Mouse (Mus musculus): Measurements from ENCODE around the gene Olfr221. TPM values are rescaled to one million over a fixed set of nuclear protein-coding genes. Genes with fewer than 3 reads are reported as not detected.

Olfr221 gene
- polyA plus RNA-seq, 1 experiment, result 0.08 TPM

DNA sequence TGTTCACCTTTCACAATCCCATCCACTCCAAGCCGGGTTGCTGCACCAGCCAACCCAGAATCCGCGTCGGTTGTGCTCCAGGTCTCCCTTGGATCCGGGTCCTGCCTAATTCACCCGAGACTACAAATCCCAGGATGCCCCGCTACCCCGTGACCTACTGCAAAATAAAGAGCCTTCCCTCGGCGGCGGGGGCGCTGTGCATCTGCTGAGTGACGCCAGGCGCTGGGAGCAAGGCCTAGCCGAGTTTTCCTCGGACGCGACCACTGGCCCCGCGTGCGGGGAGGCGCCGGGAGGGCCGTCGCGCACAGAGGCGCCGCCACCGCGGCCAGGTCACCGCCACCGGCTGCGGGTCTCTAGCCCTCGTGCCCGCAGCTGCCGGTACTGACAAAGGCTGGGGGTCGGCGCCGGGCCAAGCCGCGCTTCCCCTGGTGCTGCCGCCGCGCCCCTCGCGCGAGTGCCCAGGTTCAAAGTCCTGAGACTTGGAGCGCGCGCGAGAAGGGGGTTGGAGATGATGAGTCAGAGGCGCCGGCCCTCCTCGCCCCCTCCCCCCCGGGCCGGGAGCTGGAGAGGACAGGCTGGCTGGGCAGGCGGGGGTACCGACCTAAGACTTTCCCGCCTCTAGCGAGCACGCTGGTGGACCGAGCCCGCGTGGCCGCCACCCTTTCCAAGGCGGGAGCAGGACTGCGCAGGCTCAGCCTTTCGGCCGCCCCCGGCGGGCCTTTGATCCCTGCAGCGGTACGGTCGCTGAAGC lies 22.5 kb downstream of the Olfr221 start:
- DNase-seq (ENCODE audit: extremely low spot score in 1 of 2, low spot score in 1 of 2), result peak; percentile 97 to 98

DNA sequence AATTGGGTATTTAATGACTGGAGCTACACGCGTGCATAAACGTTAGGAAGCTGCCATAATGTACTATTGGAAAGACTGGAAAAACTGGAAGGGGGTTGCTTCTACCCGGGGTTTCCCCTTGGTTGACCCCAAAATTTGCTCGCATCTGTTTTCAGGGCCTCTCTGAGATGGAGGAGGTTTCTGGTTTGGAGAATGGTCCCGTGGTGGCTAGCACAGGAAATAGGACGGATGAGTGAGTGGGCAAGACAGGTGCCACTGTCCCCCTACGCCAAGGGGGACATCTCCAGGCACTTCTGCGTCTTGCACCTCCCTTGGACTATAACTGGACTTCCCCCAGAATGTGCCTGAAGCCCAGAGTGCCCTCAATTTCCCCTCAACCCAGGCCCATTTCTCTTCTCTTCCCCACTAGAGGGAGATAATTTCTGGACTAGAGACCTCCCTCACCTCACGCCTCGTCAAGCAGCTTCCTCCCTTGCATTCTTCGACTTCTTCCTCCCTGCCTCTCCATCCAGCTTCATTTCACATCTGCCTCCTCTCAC lies 23.1 kb downstream of the Olfr221 start:
- DNase-seq (ENCODE audit: extremely low spot score in 1 of 2, low spot score in 1 of 2), result no peak

DNA sequence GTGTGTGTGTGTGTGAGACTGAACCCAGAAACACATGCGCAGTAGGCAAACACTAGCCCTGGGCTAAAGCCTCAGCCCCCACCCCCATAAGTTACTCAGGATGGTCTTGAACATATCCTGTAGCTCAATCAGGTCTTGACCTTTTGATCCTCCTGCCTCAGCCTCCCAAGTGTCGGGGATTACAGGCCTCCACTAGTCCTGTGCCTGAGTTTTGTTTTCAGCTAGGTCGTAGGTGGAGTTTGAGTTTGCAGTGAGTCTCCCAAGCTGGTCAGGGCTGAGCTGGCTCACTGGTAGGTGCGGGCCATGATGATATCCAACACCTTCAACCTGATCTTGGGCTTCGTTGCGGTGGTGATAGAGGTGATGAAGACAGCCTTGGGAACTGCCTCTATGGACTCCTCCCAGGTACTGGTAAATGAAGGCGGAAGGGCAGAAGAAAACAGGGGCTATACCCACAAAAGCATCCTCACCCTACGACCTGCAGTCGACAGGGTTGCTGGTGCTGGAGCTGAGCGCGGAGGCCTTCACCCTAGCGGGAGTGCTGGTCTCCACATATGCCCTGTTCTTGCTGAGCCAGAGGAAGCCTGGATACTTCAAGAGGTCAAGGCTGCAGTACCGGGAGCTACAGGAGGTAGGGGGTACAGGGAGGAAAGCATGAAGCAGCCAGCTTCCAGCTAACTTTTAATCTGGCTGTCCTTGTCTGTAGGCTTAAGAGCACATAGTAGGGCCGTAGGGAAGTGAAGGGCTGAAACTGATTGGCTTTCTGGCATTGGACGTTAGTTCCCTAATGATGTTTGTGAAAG lies 23.8 kb downstream of the Olfr221 start:
- no peak for DNase-seq (ENCODE audit: extremely low spot score in 1 of 2, low spot score in 1 of 2)

DNA sequence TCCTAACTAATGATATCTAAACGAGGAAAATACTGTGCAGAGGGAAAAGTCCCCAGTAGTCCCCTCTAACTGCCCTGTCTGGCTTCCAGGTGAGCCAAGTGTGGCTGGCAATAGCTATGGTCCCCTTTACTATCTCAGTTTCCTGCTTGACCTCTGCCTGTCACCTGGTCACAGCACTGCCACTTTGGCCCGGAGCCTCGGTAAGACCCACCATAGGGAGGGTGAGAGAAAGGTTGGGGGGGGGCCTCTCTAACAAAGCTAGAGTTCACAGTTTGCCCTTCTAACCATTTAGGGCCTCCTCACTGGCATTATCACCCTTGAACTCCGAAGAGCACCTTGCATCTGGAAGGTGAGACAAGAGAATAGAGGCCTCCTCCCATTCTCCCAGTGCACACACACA lies 24.6 kb downstream of the Olfr221 start:
- DNase-seq (ENCODE audit: extremely low spot score in 1 of 2, low spot score in 1 of 2), result no peak

DNA sequence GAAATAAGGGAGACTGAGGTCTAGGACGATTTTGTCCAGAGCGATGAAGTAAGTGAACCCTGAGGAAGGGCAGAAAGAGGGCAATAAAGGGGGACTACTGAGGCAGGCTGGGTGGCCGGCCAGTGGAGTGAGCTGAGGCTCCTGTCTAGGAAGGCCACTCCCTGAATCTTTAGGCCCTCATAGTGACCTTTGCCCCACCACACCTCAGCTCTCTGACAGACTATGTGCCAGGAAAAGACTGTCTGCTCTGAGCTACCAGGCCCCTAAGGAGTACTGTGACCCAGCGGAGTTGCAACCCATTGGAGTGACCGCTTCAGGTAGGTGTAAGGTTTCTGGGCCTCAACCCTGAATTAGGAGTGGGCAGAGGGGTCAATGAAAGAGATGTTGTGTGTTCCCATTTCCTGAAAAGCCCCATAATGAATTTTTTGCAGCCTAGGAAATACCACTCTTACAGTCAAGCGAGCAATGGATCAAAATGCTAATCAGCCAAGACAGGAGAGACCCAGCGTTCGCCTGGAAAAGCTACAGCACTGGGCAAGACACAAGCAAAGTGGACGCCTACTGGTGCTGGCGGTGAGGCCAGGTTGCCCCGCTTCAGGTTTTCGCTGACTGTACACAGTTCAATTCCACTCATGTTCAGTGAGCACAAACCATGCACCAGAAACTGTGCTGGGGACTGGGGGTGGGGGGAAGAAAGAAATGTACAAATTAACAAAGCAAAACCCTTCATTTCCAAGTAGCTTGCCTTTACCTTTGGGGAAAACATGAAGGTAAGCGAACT lies 25.4 kb downstream of the Olfr221 start:
- no peak for DNase-seq (ENCODE audit: extremely low spot score in 1 of 2, low spot score in 1 of 2)

DNA sequence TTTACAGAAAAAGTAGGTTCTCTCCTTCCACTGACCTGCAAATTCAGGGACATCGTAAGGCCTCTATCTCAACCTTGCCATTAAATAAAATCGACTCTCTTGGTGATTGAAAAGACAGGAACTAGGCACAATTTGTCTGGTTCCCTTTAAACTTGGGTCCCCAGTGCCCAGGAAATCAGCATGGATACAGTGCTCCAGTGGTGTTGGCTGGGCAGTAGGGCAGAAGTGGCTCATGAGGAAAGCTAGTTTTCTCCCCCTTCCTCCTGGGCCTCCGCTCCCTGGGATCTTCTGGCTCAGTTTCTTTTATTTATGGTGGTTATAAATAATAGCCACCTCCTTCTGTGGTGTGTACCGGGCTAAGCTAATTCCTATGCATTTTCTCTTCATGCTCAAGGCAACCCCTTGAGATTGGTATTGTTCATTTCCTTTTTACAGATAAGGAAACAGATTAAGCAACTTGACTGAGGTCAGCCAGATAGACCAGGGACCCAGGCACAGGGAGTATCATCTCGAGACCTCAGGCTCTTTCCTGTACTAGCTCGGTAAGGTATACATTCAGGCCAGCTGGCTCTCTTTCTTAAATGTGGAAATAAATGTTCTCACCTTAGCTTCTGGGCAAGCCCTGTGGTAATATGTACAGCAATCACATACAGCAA lies 26.7 kb downstream of the Olfr221 start, which contains the start of gene Tmem253:
TSS of gene Tmem253 (plus strand) at position 214 of the 656 bp plus-strand sequence.
- no peak for DNase-seq (ENCODE audit: extremely low spot score in 1 of 2, low spot score in 1 of 2)

DNA sequence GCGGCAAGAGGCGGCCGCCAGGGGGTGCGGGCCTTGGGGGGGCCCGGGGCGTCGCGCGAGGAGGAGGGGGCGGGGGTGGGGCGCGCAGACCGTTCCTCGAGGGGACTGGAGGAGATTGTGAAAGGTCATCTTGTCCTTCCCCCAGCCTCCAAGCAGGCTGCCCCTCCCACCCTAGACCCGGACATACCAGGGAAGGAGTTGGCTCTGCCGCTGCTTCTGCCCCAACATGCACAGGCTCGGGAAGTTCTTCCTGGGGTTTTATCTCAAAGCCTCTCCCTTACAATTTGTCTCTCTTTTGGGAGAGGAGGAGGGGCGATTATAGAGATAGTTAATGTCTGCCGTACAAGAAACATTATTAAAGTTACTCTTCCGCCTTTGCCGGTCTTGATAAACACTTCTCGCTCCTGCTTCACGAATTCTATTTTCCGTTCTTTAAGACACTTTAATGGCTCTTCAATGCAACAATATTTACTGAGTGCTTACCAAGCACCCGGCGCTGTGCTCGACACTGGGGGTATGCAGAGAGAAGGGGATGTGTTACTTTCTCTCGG lies 27.4 kb downstream of the Olfr221 start:
- DNase-seq (ENCODE audit: extremely low spot score in 1 of 2, low spot score in 1 of 2), result no peak

DNA sequence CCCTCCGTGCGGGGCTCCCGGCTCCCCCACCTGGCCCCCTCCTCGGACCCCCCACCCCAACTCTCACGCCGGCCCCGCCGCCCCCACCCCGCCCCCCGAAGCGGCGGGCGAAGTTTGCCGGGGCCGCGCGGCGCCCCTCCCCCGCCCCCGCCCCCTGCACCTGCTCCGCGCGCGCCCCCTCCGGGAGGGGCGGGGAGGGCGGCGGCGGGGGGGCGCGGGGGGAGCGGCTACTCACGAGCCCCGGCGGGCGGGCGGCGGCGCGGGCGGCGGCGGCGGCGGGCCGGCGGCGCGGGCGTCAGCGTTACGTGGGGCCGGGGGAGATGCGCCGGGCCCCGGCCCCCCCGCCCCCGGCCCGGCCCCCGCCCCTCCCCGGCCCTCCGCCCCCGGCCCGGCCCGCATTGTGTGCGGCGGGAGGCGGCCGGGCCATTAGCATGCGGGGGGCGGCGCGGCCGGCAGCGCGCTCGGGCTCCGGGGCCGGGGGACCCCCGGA lies 27.9 kb downstream of the Olfr221 start:
- DNase-seq (ENCODE audit: extremely low spot score in 1 of 2, low spot score in 1 of 2), result no peak

DNA sequence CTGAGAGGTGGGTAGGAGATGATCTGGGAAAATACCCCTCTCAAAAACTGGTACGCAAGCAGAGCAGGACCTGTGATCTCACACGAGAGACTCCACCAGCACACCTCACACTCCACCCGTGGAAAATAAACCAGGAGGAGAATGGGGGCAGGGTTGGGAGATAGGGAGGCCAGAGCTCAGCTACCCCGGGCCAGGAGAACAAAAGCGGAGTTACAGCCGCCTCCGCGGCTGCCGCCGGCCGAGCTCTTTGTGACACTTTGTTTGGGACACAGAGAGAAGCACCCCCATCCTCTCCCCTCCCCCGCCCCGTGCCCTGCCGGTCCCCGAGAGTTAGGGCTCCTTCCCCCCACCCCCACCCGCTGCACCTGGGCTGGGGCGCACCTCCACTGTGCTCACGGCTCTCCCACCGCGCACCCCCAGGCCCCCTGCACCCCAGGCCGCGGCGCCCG lies 28.5 kb downstream of the Olfr221 start:
- DNase-seq (ENCODE audit: extremely low spot score in 1 of 2, low spot score in 1 of 2), result no peak

DNA sequence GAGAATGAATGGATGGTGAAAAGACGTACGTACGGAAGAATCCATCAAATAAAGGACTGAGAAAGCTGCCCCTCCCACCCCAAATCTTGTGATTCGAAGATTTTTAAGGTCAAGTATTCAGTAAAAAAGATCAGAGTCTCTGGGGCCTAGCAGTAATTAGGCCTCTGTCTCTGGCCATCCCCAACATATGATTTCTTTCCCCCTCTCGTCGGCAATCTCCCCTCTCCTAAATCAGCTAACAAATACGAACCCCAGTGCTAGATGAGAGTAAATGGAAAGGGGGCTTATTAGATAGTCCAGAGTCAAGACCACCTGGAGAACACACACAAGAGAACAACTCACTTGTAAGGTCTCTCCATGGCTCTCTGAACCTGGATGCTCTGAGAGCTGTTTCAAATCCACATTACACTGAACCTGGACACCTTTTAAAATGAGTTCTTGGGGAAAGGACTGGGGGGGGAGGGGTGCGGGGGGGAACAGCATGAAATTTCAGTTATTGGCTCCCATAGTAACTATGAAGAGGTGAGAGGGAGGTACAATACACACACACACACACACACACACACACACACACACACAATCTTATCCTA lies 29.1 kb downstream of the Olfr221 start:
- no peak for DNase-seq (ENCODE audit: extremely low spot score in 1 of 2, low spot score in 1 of 2)

DNA sequence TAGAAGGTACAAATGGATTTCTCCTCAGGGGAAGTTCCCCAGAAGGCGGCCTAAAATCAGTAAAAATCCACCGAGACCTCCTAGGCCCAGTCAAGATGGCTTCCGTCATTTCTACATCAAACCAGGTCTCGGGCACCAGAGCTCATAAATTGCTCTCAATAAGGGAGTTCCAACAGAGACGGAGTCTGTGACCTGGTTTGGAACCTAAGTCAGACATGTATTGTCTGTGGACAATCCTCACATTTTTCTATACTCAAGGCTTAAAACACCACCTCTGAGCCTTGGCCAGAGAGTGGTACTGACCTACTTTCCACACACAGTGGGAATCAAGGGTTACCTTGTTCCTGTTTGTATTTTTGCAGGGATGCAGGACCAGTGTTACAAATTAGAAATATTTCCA lies 29.7 kb downstream of the Olfr221 start:
- no peak for DNase-seq (ENCODE audit: extremely low spot score in 1 of 2, low spot score in 1 of 2)

DNA sequence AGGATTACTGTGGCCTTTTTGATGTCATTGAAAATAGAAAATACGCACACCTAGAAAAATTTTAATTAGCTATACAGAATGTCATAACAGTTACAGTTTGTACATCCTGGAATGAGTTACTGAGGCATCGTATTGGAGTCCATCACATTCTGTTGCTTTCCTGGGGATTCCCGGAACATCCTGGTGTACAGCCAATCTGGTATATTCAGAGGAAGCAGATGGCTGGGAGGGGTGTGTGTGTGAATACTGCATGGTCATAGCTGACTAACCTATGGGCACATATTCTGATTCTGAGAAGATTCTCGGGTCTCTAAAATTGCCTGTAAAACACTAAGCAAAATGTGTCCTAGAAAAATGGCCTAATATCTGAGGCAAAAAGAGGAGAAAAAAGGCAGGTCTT lies 30.2 kb downstream of the Olfr221 start:
- DNase-seq (ENCODE audit: extremely low spot score in 1 of 2, low spot score in 1 of 2), result peak; percentile 66 to 76

DNA sequence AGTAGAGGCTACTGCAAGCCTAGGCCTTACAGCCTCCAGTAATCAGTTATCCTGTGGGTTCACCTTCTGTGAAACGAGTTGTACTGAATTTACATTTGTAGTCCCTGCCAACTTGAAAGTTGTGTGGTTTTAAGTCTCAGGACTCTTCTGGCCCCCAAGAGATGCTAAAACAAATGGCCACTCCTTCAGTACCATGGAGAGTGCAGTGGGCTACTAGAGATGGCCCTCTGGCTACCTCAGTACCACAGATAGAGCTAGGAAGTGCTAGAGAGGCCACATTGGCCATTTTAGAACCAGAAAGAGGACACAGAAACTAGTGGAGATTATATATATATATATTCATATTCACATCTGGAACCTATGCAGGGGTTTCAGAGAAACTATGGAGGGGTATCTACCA lies 30.6 kb downstream of the Olfr221 start:
- no peak for DNase-seq (ENCODE audit: extremely low spot score in 1 of 2, low spot score in 1 of 2)

DNA sequence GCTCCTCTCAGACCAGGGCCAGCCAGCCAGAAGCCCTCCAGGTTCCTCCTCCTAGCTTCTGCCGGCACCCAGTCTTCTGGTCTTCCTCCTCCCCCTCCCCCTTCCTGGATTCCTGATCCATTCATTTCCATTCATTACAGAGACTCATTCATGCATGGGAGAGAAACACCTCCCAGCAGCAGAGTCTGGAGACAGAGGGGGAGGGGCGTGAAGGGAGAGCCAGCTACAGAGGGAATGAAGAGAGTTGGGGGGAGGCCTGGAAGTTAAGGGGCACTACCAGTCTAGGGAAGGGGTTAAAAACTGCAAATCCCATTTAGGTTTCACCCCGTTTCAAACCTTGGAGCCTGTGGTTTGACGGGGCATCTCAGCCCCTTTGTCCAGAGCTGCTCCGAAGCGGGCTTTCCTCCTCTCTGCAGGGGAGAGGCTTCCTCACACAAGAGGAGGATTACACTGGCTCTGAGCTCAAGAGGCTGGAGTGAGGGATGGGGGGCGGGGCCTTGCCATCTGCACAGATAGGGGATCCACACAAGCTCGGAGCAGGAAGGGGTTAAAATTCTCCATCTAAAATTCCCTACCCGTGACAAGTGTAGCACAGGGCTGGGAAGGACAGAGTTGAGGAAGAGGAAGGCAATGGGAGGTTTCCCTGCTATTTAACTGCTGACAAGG lies 31.7 kb downstream of the Olfr221 start:
- DNase-seq (ENCODE audit: extremely low spot score in 1 of 2, low spot score in 1 of 2), result peak in 1 of 2 experiments; percentile 67

DNA sequence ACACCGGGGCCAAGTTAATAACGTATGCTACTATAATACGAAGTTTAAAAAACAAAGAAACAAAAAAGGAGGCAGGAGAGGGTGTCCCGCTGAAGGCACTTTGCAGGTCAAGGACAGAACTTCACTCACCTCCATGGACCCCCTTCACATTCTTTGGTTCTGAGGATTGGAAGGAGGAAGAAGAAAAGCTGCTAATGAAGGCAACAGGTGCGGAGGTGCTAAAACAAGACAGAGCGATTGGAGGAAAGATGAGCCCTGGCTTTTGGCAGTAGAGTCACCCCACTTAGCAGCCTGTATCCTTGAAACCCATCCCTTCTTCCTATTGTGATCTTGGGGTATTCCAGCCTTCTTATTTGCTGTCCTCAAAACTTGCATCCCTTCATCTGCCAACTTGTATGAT lies 32.4 kb downstream of the Olfr221 start:
- no peak for DNase-seq (ENCODE audit: extremely low spot score in 1 of 2, low spot score in 1 of 2)

DNA sequence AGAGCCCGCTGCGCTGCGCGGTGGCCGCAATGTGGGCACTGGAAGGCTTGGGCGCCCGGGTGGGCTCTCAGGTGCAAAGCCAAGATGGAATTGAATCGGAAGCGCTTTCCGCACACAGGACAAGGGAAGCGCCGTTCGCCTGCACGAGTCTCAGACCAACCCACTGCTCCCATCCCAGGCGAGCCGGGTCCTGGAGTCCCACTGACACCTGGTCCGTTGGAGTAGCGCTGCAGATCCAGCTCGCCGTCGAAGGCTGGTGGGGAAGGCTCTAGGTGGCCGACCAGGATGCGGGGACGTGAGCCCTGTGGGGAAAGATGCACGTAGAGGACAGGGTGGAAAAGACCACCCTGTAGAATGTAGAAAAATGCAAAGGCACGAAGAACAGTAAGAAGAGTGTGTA lies 32.9 kb downstream of the Olfr221 start:
- DNase-seq (ENCODE audit: extremely low spot score in 1 of 2, low spot score in 1 of 2), result no peak

DNA sequence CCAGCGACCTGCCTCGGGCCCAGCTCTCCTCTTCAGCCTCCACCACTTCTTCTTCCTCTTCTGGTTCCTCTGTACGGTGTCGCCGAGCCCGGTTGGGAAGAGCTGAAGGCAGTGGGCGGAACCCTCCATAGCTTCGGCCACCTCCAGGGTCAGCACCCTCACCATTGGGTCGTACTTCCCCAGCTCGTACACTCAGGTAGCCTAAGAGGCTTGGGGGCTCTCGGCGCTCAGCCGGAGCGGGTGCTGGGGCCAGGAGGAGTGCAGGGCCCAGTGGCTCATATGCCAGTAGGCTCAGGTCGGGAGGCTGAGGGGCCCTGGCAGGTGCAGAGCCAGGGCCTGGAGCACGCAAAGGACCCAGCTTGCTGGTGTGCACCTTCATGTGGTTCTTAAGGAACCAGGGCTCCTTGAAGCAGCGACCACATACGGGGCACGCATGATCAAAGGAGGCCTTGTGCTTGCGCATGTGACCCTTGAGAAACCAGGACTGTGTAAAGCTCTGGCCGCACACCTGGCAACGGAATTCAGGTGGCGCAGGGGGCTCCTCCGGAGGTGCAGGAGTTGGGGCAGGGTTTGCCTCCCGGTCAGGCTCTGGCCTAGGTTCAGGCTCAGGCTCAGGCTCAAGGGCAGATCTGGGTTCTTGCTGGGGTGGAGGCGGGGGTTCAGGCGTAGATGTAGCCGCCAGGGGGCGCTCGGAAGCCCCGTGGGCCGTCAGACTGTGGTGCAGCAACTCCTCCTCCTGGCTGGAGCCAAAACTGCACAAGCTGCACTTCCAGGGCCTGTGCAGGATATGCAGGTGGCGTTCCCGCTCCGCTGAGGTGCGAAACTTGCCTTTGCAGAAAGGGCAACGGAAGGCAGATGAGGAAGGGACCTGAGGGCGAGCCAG lies 33.7 kb downstream of the Olfr221 start:
- peak; percentile 71 to 95 for DNase-seq (ENCODE audit: extremely low spot score in 1 of 2, low spot score in 1 of 2)

DNA sequence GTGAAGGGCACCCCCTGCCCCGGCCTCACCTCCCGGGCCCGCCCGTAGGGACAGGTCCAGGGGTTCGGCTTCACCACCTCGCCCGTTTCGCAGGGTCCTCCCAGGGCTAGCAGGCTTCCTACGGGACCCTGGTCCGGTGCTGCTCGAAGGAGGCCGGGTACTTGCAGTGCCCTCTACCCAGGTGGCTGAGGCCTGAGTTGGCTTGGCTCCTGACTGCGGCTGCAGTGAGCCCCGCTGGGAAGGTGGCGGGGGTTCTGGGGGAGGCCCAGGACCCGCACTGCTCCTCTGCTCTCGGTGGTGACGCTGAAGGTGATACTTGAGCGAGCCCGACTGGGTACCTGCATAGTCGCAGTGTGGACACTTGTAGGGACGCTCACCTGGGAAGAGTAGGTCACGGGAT lies 35.5 kb downstream of the Olfr221 start:
- no peak for DNase-seq (ENCODE audit: extremely low spot score in 1 of 2, low spot score in 1 of 2)
